Mouse (Mus musculus): ENCODE results near the gene Agps. TPM values are rescaled to one million over a fixed set of nuclear protein-coding genes. Genes with fewer than 3 reads are reported as not detected.

Agps gene
- 24.1 and 24.7 TPM in 2 replicates for polyA plus RNA-seq (2015; fragmentation: Nextera tagmentation; extraction: Ambion mirVana)

- WGBS: under 1% methylated on average over 74 of the region's 86 CpGs
- H3K9ac ChIP-seq (ENCODE audit: low read length): peak within 1 kb of the TSS; percentile 95
- H3K36me3 ChIP-seq (ENCODE audit: control insufficient read depth, insufficient read depth): no peaks in the 10 kb centered on the region
- no peaks in the 10 kb centered on the region for H3K27me3 ChIP-seq (ENCODE audit: control insufficient read depth, insufficient read depth, low read length)
- ATAC-seq (replicated peaks; ENCODE audit: extremely low read depth, insufficient read depth, low FRiP score): peak; percentile 93
- H3K4me2 ChIP-seq (ENCODE audit: low read depth, low read length): peak within 1 kb of the TSS; percentile 93
- peak within 1 kb of the TSS; percentile 95 for H3K4me3 ChIP-seq (ENCODE audit: low read length)
- H3K27ac ChIP-seq (ENCODE audit: low read length): peak within 1 kb of the TSS; percentile 84
- H3K4me1 ChIP-seq (ENCODE audit: control insufficient read depth, insufficient read depth, low read length): peaks cover 17% of the 10 kb centered on the region
- H3K9me3 ChIP-seq (replicated peaks; ENCODE audit: control insufficient read depth, low read length): no peaks in the 10 kb centered on the region
Measured at GRCm38 (mm10) chr2:75831881-75832633, at the start of gene Agps. Gene Agps, plus strand, starts transcription at chr2:75832177.

- no peaks in the 10 kb centered on the region for H3K27me3 ChIP-seq (ENCODE audit: control insufficient read depth, insufficient read depth, low read length)
- H3K4me2 ChIP-seq (ENCODE audit: low read depth, low read length): no peak overlapping the region
- WGBS: 18% methylated on average over 6 of the region's 6 CpGs
- no peaks in the 10 kb centered on the region for H3K9me3 ChIP-seq (replicated peaks; ENCODE audit: control insufficient read depth, low read length)
- ATAC-seq (replicated peaks; ENCODE audit: extremely low read depth, insufficient read depth, low FRiP score): no peak
- H3K36me3 ChIP-seq (ENCODE audit: control insufficient read depth, insufficient read depth): no peaks in the 10 kb centered on the region
- H3K4me1 ChIP-seq (ENCODE audit: control insufficient read depth, insufficient read depth, low read length): no peaks in the 10 kb centered on the region
- no peak overlapping the region for H3K9ac ChIP-seq (ENCODE audit: low read length)
- H3K27ac ChIP-seq (ENCODE audit: low read length): no peak overlapping the region
- H3K4me3 ChIP-seq (ENCODE audit: low read length): no peak overlapping the region
Measured at GRCm38 (mm10) chr2:75786075-75786474, 45.9 kb upstream of the Agps start.

GRCm38 (mm10) chr2:75788511-75788910, 43.5 kb upstream of the Agps start:
- H3K27me3 ChIP-seq (ENCODE audit: control insufficient read depth, insufficient read depth, low read length): no peaks in the 10 kb centered on the region
- H3K4me2 ChIP-seq (ENCODE audit: low read depth, low read length): no peak overlapping the region
- no peaks in the 10 kb centered on the region for H3K4me1 ChIP-seq (ENCODE audit: control insufficient read depth, insufficient read depth, low read length)
- no peak for ATAC-seq (replicated peaks; ENCODE audit: extremely low read depth, insufficient read depth, low FRiP score)
- 47% methylated on average over 3 of the region's 3 CpGs for WGBS
- H3K27ac ChIP-seq (ENCODE audit: low read length): no peak overlapping the region
- no peak overlapping the region for H3K4me3 ChIP-seq (ENCODE audit: low read length)
- no peak overlapping the region for H3K9ac ChIP-seq (ENCODE audit: low read length)
- no peaks in the 10 kb centered on the region for H3K9me3 ChIP-seq (replicated peaks; ENCODE audit: control insufficient read depth, low read length)
- no peaks in the 10 kb centered on the region for H3K36me3 ChIP-seq (ENCODE audit: control insufficient read depth, insufficient read depth)

DNA sequence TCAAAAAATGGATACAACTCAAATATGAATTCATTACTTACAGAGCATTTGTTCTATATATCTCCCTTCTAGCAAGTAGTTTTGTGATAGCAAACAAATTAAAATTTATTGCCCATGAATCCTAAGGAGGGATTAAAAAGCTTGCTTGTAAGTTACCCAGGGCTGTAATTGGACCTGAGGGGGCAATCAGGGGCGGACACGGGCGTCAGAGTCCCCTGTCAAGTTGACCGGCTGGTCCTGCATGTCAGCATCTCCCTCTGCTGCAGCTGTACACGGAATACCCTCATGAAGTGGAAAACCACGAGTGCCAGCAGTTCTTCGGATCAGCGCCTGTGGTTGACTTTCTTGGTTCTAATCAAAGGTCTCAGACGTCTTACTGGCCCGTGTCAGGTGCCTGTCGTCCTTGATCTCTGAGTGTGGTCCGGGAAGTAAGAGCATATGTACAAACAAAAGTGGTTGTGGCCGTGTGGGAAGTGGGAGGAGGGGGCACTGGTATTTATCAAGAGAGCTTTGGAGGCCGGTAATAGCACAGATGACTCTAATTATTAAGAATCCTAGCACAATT, 41.9 kb upstream of the Agps start:
- no peak overlapping the region for H3K4me3 ChIP-seq (ENCODE audit: low read length)
- H3K9ac ChIP-seq (ENCODE audit: low read length): no peak overlapping the region
- no peak for ATAC-seq (replicated peaks; ENCODE audit: extremely low read depth, insufficient read depth, low FRiP score)
- H3K4me1 ChIP-seq (ENCODE audit: control insufficient read depth, insufficient read depth, low read length): no peaks in the 10 kb centered on the region
- no peaks in the 10 kb centered on the region for H3K27me3 ChIP-seq (ENCODE audit: control insufficient read depth, insufficient read depth, low read length)
- H3K27ac ChIP-seq (ENCODE audit: low read length): no peak overlapping the region
- 53% methylated on average over 14 of the region's 14 CpGs for WGBS
- H3K36me3 ChIP-seq (ENCODE audit: control insufficient read depth, insufficient read depth): no peaks in the 10 kb centered on the region
- no peak overlapping the region for H3K4me2 ChIP-seq (ENCODE audit: low read depth, low read length)
- no peaks in the 10 kb centered on the region for H3K9me3 ChIP-seq (replicated peaks; ENCODE audit: control insufficient read depth, low read length)

DNA sequence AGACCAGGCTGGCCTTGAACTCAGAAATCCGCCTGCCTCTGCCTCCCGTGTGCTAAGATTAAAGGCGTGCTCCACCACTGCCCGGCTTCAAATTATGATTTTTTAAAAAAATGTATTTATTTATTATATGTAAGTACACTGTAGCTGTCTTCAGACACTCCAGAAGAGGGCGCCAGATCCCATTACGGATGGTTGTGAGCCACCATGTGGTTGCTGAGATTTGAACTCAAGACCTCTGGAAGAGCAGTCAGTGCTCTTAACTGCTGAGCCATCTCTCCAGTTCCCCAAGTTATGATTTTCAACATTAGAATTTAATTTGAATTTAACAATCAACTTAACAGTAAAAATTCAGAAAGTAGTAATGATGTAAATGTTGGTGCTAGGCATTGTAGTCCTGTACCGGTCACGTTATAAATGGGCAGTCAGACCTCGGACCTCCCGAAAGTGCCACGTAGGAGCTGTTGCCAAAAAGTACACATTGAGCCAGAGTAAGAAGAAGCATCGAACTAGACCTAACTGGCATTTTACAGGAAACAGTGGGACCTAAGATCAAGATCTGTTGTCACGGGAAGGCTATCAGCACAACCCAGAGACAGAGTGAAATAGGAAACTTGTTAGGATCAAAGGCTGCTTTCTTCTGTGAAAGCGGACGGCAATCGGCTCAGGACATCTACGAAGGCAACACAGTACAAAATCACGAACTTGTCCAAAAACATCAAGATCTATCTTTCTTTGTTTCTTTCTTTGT, 40.2 kb upstream of the Agps start:
- no peak for ATAC-seq (replicated peaks; ENCODE audit: extremely low read depth, insufficient read depth, low FRiP score)
- Histone ChIP-seq H3K4me2 (ENCODE audit: low read depth, low read length) (peak overlapping the region; percentile 49), H3K4me3 (ENCODE audit: low read length) (peak overlapping the region; percentile 24; the same call in 1 of the 2 replicates), H3K36me3 (ENCODE audit: control insufficient read depth, insufficient read depth) (no peaks in the 10 kb centered on the region), H3K27ac (ENCODE audit: low read length) (0 out of 2 replicates have a peak overlapping the region, but pooled peaks have one; percentile 14), H3K27me3 (ENCODE audit: control insufficient read depth, insufficient read depth, low read length) (no peaks in the 10 kb centered on the region), H3K4me1 (ENCODE audit: control insufficient read depth, insufficient read depth, low read length) (no peaks in the 10 kb centered on the region), H3K9me3 (replicated peaks; ENCODE audit: control insufficient read depth, low read length) (no peaks in the 10 kb centered on the region), H3K9ac (ENCODE audit: low read length) (no peak overlapping the region)
- WGBS: 67% methylated on average over 18 of the region's 18 CpGs

DNA sequence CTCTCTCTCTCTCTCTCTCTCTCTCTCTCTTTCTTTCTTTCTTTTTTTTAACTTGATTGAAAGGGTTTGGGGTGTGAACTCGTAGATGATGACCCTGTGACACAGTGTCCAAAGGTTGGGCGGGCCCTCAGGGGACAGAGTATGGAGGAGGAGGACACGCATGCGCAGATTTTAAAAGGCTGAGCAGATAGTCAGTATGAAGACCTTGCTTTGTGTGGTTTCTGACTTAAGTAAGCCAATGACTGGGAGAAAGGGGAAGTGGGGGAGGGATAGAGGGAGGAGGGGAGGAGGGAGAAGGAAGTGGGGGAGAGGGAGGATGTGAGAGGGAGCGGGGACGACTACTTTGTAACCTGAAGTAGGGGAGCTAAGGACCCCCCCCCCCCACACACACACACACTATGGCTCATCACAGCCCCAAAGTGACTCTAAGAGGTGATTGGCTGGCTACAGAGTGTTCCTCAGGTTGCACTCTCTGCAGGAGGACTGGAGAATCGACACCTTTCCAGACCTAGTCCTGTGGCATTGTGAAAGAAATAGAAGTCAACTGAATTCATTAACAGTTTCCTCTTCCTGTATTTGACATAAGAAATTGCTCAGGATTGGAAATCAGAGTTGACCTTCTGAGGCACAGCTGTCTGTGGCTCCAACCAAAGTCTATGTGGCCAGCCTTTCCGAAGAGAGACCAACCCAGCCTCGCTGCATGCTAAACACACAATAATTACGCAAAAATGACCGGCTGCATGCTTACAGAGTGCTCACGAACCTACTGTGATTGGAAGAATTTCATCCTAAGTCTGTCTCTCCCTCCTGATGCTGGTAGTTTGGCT, 39.4 kb upstream of the Agps start:
- no peak overlapping the region for H3K27ac ChIP-seq (ENCODE audit: low read length)

GRCm38 (mm10) chr2:75796181-75796580, 35.8 kb upstream of the Agps start:
- no peak for ATAC-seq (replicated peaks; ENCODE audit: extremely low read depth, insufficient read depth, low FRiP score)
- Histone ChIP-seq H3K4me2 (ENCODE audit: low read depth, low read length) (no peak overlapping the region), H3K9me3 (replicated peaks; ENCODE audit: control insufficient read depth, low read length) (no peaks in the 10 kb centered on the region), H3K27ac (ENCODE audit: low read length) (no peak overlapping the region), H3K4me1 (ENCODE audit: control insufficient read depth, insufficient read depth, low read length) (no peaks in the 10 kb centered on the region), H3K36me3 (ENCODE audit: control insufficient read depth, insufficient read depth) (no peaks in the 10 kb centered on the region), H3K27me3 (ENCODE audit: control insufficient read depth, insufficient read depth, low read length) (no peaks in the 10 kb centered on the region), H3K9ac (ENCODE audit: low read length) (no peak overlapping the region), H3K4me3 (ENCODE audit: low read length) (no peak overlapping the region)
- 62% methylated on average over 2 of the region's 2 CpGs for WGBS

More for the DNA sequence above, 39.4 kb upstream of the Agps start:
- no peaks in the 10 kb centered on the region for H3K4me1 ChIP-seq (ENCODE audit: control insufficient read depth, insufficient read depth, low read length)
- H3K4me2 ChIP-seq (ENCODE audit: low read depth, low read length): no peak overlapping the region
- no peak overlapping the region for H3K9ac ChIP-seq (ENCODE audit: low read length)
- no peak overlapping the region for H3K4me3 ChIP-seq (ENCODE audit: low read length)
- H3K36me3 ChIP-seq (ENCODE audit: control insufficient read depth, insufficient read depth): no peaks in the 10 kb centered on the region
- no peaks in the 10 kb centered on the region for H3K27me3 ChIP-seq (ENCODE audit: control insufficient read depth, insufficient read depth, low read length)
- 55% methylated on average over 12 of the region's 12 CpGs for WGBS
- no peaks in the 10 kb centered on the region for H3K9me3 ChIP-seq (replicated peaks; ENCODE audit: control insufficient read depth, low read length)
- peak; percentile 55; the same call in 1 of the 2 replicates for ATAC-seq (replicated peaks; ENCODE audit: extremely low read depth, insufficient read depth, low FRiP score)

DNA sequence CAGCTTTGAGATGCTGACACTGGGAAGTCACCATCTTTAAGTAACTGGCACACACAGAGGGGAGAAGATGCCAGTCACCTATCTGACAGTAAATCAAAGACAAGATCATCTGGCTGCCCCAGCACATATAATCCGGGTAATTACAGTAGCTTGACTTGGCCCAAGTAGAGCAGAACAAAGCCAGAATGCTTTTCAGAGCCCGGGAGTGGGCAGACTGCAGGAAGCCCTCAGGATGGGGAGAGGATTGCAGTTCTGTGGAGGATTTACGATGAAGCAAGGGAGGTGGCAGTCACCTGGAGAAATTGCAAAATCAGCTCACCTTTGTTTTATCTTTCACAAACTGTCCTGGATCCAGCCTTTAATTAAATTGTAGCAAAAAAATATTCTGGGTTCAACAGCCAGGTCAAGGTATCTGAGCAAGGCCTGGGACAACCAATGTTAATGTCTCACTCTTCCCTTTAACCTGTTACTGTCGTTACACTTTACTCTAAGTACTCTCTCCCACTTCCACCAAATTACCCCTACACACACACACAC, 33.5 kb upstream of the Agps start:
- Histone ChIP-seq H3K36me3 (ENCODE audit: control insufficient read depth, insufficient read depth) (no peaks in the 10 kb centered on the region), H3K4me3 (ENCODE audit: low read length) (no peak overlapping the region), H3K27ac (ENCODE audit: low read length) (no peak overlapping the region), H3K9ac (ENCODE audit: low read length) (no peak overlapping the region), H3K27me3 (ENCODE audit: control insufficient read depth, insufficient read depth, low read length) (no peaks in the 10 kb centered on the region), H3K4me1 (ENCODE audit: control insufficient read depth, insufficient read depth, low read length) (0 out of 2 replicates have a peak, but pooled peaks cover 2% of the 10 kb centered on the region), H3K9me3 (replicated peaks; ENCODE audit: control insufficient read depth, low read length) (no peaks in the 10 kb centered on the region), H3K4me2 (ENCODE audit: low read depth, low read length) (no peak overlapping the region)
- WGBS: 71% methylated on average over 4 of the region's 4 CpGs
- no peak for ATAC-seq (replicated peaks; ENCODE audit: extremely low read depth, insufficient read depth, low FRiP score)

Data from heart, embryonic 16.5 days (tissue).